Mouse (Mus musculus) cerebellum, adult 2 months (tissue): ENCODE results near the gene 4933407L21Rik.

Source experiments
- CTCF ChIP-seq: fragments of 200-500 bp; IDR thresholded peaks from 2 replicates; pipeline ENCODE4 v1.5.1; 2011; ENCODE audit warnings: low read depth, mild to moderate bottlenecking, control low read depth, low read length, moderate library complexity, borderline replicate concordance; ENCODE audit not compliant: insufficient read depth
- POLR2A ChIP-seq: fragments of 200-500 bp; IDR thresholded peaks from 2 replicates; pipeline ENCODE4 v1.6.1; 2011; ENCODE audit warnings: low read length, control low read depth, borderline replicate concordance; ENCODE audit not compliant: insufficient read depth

GRCm38 (mm10) chr1:85919621-85920020 lies 8.7 kb upstream of the 4933407L21Rik start:
- TF ChIP-seq CTCF (no peak), POLR2A (no peak)
